Mouse (Mus musculus) limb, embryonic 12.5 days (tissue): Measurements from ENCODE around the gene Ugp2. TPM values are rescaled to one million over a fixed set of nuclear protein-coding genes. Genes with fewer than 3 reads are reported as not detected.
A peak's percentile ranks its signal among the peaks of the same experiment; 100 is the strongest.

Experiments
- ATAC-seq: fragments of 200-750 bp; cut with Nextera tagmentation; 2 replicates; pipeline ENCODE4 v1.8.0; 2017; ENCODE audit warnings: low read depth, moderate TSS enrichment; ENCODE audit not compliant: insufficient number of reproducible peaks, insufficient read depth, low FRiP score, low TSS enrichment
- H3K27ac ChIP-seq: fragments of 300-500 bp; sonication (generic); 2 replicates; pipeline ENCODE4 v1.5.1; 2016; ENCODE audit warnings: mild to moderate bottlenecking, moderate library complexity
- H3K27me3 ChIP-seq: fragments of 300-500 bp; sonication (generic); 2 replicates; pipeline ENCODE4 v1.6.1; 2016; ENCODE audit warnings: mild to moderate bottlenecking, moderate library complexity
- H3K36me3 ChIP-seq: fragments of 300-500 bp; sonication (generic); 2 replicates; pipeline ENCODE4 v1.6.1; 2016; ENCODE audit warnings: mild to moderate bottlenecking, moderate library complexity
- H3K4me1 ChIP-seq: fragments of 300-500 bp; sonication (generic); replicated peaks from 2 replicates; pipeline ENCODE4 v1.6.1; 2016
- H3K4me2 ChIP-seq: fragments of 300-500 bp; sonication (generic); 2 replicates; pipeline ENCODE4 v1.6.1; 2016; ENCODE audit warnings: mild to moderate bottlenecking, moderate library complexity
- H3K4me3 ChIP-seq: fragments of 300-500 bp; sonication (generic); replicated peaks from 2 replicates; pipeline ENCODE4 v1.5.1; 2016; ENCODE audit warnings: mild to moderate bottlenecking
- H3K9ac ChIP-seq: fragments of 300-500 bp; sonication (generic); replicated peaks from 2 replicates; pipeline ENCODE4 v1.6.1; 2016; ENCODE audit warnings: mild to moderate bottlenecking, moderate library complexity
- H3K9me3 ChIP-seq: fragments of 300-500 bp; sonication (generic); 2 replicates; pipeline ENCODE4 v1.6.1; 2016; ENCODE audit warnings: mild to moderate bottlenecking, moderate library complexity
- WGBS: fragments of 180-500 bp; shearing (Covaris S2); methylation state at CpG from one replicate; pipeline ENCODE4 v1.1.7; 2016; 5-methylcytosine and 5-hydroxymethylcytosine counted together
- polyA plus RNA-seq: library from polyadenylated mRNA; unstranded; fragments of >200 nt; fragmentation: Nextera tagmentation; extraction: Ambion mirVana; gene quantifications from 2 replicates; pipeline ENCODE4 v1.2.1, GENCODE M21; 2016

Gene Ugp2
- 89.7 and 94.6 TPM in 2 replicates for polyA plus RNA-seq

DNA sequence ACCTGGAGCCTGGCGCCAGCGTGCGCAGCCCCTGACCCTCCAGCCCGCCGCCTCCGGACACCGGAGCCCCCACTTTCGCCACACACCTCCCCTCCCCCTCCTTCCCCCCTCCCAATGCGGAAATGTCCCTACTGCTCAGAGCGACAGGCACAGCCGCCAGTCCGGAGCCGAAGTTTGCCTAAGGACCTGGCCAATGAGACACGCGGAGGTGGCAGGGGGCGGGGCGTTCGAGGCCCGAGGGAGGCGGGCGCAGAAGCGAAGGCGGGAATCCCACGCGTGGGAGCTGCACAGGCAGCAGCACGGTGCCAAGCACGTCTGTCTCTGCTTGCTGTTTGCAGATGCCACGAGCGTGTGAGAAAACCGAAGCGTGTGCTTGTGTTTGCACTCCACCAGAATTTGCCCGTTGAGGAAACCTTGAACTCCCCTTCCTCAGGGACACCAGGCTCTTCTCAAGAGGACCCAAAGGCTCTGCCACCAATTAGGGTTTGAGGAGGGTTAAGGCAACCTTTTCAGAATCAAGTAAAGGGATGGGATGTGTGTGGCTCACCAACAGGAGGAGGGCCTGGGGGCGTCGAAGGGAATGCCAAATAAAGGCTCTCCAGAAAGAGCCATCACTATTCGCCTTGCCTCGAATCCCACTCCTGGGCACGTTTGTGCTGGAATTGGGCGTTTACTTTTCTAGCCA lies at the start of gene Ugp2:
Gene Ugp2 (minus strand): TSS at position 80 of the 685 bp plus-strand sequence.
- peak within 1 kb of the TSS; percentile 94 for H3K27ac ChIP-seq
- no peaks in the 10 kb centered on the region for H3K27me3 ChIP-seq
- ATAC-seq, result peak; percentile 95
- no peaks in the 10 kb centered on the region for H3K9me3 ChIP-seq
- peak within 1 kb of the TSS; percentile 70 for H3K4me2 ChIP-seq
- H3K9ac ChIP-seq, result peak within 1 kb of the TSS; percentile 81
- 7% methylated on average over 38 of the region's 38 CpGs for WGBS
- peaks cover 22% of the 10 kb centered on the region for H3K4me1 ChIP-seq
- peaks cover 4% of the 10 kb centered on the region; the same call in 1 of the 2 replicates for H3K36me3 ChIP-seq
- peak within 1 kb of the TSS; percentile 71 for H3K4me3 ChIP-seq

DNA sequence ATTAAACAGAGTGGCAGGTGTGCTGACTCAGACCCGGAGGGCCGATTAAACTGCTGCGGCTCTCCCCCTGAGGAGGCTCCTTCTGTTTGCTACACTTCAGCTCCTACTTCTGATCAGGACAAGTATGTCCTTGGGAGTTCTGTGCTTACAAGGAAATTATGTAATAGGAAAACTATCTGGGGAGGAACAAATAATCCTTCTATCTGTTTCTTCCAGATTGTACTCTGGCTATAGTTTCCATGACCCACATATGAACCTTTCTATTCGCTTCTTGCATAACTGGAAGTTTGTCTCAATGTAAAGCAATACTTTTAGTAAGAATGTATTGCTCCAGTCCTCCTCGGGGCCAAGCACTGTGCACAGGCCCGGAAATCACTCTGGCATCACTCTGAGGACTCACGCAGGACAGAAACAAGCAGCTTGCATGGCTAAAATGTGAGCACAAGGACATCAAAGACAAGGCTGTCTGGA lies 43.9 kb upstream of the Ugp2 start:
- Histone ChIP-seq H3K9ac (no peak overlapping the region), H3K4me2 (no peak overlapping the region), H3K4me3 (no peak overlapping the region), H3K27me3 (no peaks in the 10 kb centered on the region), H3K27ac (no peak overlapping the region), H3K9me3 (no peaks in the 10 kb centered on the region), H3K4me1 (no peaks in the 10 kb centered on the region; the same call in 1 of the 2 replicates), H3K36me3 (no peaks in the 10 kb centered on the region)
- WGBS, result 60% methylated on average over 7 of the region's 7 CpGs
- ATAC-seq, result peak; percentile 47; the same call in 1 of the 2 replicates

DNA sequence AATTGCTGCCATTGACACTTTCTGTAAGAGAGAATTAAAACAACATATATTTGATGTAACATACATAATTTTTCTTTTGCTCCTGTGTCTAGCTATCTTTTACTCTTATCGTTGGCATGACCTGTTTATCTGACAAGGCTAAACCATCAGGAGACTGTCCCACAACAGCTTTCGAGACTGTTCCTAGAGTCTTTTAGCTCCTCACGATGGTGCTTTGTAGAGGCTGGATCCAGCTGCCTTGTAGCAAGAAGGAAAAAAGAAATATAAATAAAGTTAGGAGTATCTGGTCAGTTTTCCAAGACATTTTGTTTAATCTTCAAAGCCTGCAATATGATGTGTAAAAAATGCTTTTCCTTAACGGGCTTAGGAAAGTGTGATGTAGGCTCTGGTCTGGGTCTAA lies 35.7 kb upstream of the Ugp2 start:
- no peaks in the 10 kb centered on the region for H3K36me3 ChIP-seq
- ATAC-seq, result no peak
- no peak overlapping the region for H3K27ac ChIP-seq
- H3K27me3 ChIP-seq, result no peaks in the 10 kb centered on the region
- H3K9me3 ChIP-seq, result no peaks in the 10 kb centered on the region
- no peak overlapping the region for H3K4me3 ChIP-seq
- WGBS, result 89% methylated on average over 4 of the region's 4 CpGs
- H3K9ac ChIP-seq, result no peak overlapping the region
- no peak overlapping the region for H3K4me2 ChIP-seq
- H3K4me1 ChIP-seq, result no peaks in the 10 kb centered on the region

DNA sequence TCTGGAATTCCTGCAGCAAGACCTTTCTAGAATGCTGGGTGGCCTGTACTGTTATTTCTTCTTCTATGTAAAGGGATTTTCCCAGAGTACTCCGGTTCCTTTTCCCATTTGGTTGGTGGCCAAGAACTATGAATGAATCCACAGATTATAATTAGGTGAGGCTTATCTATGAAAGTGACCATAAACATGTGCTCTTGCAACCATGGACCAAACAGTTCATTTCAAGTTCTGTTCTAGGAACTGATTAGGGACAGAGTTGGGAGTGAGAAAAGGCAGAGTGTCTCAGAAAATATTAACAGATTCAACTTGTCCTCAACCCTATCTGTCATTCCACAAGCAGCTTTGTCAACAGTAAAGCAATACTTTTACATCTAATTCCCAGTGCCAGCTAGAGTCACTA lies 35.1 kb upstream of the Ugp2 start:
- WGBS, result 94% methylated on average over 1 of the region's 1 CpGs
- H3K4me3 ChIP-seq, result no peak overlapping the region
- no peaks in the 10 kb centered on the region for H3K4me1 ChIP-seq
- no peak overlapping the region for H3K4me2 ChIP-seq
- no peak overlapping the region for H3K9ac ChIP-seq
- H3K36me3 ChIP-seq, result no peaks in the 10 kb centered on the region
- H3K9me3 ChIP-seq, result no peaks in the 10 kb centered on the region
- H3K27ac ChIP-seq, result no peak overlapping the region
- ATAC-seq, result no peak
- no peaks in the 10 kb centered on the region for H3K27me3 ChIP-seq

DNA sequence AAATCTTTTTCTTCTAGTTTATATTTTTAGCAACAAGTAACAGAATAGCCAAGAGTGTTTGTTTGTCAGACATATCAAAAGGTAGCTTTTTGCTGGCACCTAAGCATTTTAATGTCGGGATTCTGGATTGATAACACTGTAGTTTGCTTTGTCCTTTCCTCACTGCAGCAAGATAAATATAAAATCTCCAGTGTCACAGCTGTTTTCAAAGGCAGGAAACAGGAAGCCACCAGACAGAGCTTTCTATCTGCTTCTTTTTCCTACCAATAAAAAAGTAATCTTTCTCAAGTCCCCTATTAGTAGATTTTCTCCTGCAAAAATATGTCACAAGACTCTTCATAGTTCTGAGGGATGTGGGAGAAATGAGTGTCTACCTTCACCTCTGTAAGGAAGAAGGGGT lies 32.9 kb upstream of the Ugp2 start:
- no peak for ATAC-seq
- WGBS, result 76% methylated on average over 1 of the region's 1 CpGs
- no peaks in the 10 kb centered on the region for H3K36me3 ChIP-seq
- no peak overlapping the region for H3K4me2 ChIP-seq
- H3K27me3 ChIP-seq, result no peaks in the 10 kb centered on the region
- H3K9ac ChIP-seq, result no peak overlapping the region
- no peak overlapping the region for H3K4me3 ChIP-seq
- H3K27ac ChIP-seq, result no peak overlapping the region
- H3K4me1 ChIP-seq, result peaks cover 15% of the 10 kb centered on the region
- H3K9me3 ChIP-seq, result no peaks in the 10 kb centered on the region

DNA sequence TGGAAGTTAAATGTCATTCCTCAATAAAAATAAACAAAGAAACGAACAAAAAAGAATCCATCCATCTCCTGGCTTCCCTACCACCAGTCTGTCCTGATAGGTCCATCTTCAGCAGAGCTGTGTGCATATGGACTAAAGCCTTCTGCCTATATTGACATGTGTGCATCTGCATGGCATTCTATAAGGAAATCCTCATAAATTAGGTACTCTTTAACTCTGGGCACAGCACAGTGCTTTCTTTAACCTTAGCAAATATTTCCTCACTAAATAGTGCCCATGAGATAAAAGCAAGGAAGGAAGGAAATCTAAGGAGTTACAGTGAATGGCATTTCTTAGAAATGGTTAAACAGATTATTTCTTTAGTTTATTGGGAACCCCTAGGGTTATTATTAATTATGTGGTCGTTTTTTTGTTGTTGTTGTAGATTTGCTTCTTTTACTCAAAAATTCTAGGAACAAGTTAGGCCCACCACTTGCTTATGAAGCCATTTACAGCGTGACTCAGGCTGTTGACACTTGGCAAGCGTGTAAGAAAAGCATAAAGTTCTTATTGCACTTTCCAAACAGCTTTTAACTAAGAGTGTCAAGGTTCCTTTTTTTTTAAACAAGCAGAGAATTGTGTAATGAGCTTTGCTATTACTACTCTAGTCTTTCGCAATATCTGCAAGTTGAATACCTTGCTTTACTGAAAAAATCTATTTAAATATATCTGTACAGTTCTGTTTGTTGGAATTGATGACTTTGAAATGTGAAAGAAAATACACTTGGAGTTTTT lies 31.7 kb upstream of the Ugp2 start:
- Histone ChIP-seq H3K4me2 (no peak overlapping the region), H3K27ac (no peak overlapping the region), H3K9me3 (no peaks in the 10 kb centered on the region), H3K4me3 (no peak overlapping the region), H3K4me1 (peaks cover 17% of the 10 kb centered on the region), H3K27me3 (no peaks in the 10 kb centered on the region), H3K9ac (no peak overlapping the region), H3K36me3 (no peaks in the 10 kb centered on the region)
- WGBS, result 61% methylated on average over 5 of the region's 5 CpGs
- no peak for ATAC-seq

DNA sequence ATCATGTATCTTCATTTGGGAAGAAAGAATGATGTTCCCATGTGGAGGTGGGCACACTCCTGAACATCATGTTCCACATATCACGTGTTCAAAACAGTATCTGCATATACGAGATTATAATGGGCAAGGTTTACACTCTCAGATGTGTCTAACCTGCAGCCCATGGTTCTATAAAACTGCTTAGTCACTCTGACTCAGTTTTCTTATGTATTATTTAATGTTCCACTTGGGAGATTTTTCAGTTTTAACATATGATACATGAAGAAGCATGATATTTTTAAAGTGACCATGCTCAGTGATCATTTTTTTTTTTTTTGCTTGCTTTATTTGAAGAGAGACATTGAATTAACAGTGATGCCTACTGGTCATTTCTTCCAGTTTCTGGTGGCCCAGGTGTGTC lies 30.2 kb upstream of the Ugp2 start:
- no peak for ATAC-seq
- Histone ChIP-seq H3K4me1 (peaks cover 17% of the 10 kb centered on the region), H3K4me3 (no peak overlapping the region), H3K27ac (no peak overlapping the region), H3K9ac (no peak overlapping the region), H3K9me3 (no peaks in the 10 kb centered on the region), H3K27me3 (no peaks in the 10 kb centered on the region), H3K4me2 (no peak overlapping the region), H3K36me3 (no peaks in the 10 kb centered on the region)
- 80% methylated on average over 2 of the region's 2 CpGs for WGBS

DNA sequence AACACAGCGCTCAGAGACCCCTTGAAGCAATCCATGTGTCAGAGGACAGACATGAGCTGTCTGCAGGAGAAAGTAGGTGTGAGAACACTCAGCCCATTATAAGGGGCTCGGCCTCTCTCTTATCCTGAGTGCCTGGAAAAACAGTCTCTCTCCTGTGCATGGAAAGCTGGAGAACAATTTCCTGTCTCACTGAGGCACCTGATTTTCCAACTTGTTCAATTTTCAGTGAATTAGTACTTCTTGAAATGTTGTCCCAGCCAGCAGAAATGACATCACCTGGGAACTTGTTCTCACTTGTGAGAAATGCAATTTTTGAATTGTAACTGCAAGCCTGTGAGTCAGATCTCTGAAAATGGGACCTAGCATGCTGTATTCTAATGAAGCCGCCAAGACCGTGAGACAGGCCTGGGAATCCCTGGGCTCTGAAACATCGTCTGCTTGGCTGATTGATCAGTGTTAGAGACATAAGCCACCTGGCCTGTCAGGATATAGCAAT lies 28.2 kb upstream of the Ugp2 start:
- Histone ChIP-seq H3K9ac (no peak overlapping the region), H3K27me3 (no peaks in the 10 kb centered on the region), H3K4me2 (no peak overlapping the region), H3K4me3 (no peak overlapping the region), H3K36me3 (no peaks in the 10 kb centered on the region), H3K27ac (peak overlapping the region; percentile 76; the same call in 1 of the 2 replicates), H3K4me1 (peaks cover 17% of the 10 kb centered on the region), H3K9me3 (peaks cover 4% of the 10 kb centered on the region; the same call in 1 of the 2 replicates)
- WGBS, result 19% methylated on average over 5 of the region's 5 CpGs
- peak; percentile 84 for ATAC-seq

DNA sequence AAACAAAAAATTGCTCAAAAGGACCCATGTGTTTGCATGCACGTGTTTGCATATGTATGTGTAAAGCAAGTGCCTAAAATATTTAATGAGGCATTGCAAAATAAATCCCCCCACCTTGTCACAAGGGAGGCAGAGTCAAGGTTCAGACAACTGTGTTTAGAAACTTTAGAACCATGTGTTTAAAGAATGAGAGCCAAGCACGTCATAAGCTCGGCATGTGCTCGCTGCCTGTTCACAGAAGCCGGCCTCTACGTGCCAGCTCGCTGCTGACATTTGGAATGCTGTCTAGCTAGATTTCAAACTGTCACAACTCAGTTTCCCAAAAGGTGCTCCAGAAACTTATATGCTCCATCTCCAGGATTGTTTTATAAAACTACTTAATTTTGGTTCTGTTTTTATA lies 27.5 kb upstream of the Ugp2 start:
- Histone ChIP-seq H3K4me2 (no peak overlapping the region), H3K4me3 (no peak overlapping the region), H3K27ac (no peak overlapping the region), H3K27me3 (no peaks in the 10 kb centered on the region), H3K36me3 (no peaks in the 10 kb centered on the region), H3K9me3 (peaks cover 8% of the 10 kb centered on the region; the same call in 1 of the 2 replicates), H3K4me1 (peaks cover 17% of the 10 kb centered on the region), H3K9ac (no peak overlapping the region)
- 38% methylated on average over 7 of the region's 7 CpGs for WGBS
- 0 out of 2 replicates have a peak, but pooled peaks have one; percentile 56 for ATAC-seq

DNA sequence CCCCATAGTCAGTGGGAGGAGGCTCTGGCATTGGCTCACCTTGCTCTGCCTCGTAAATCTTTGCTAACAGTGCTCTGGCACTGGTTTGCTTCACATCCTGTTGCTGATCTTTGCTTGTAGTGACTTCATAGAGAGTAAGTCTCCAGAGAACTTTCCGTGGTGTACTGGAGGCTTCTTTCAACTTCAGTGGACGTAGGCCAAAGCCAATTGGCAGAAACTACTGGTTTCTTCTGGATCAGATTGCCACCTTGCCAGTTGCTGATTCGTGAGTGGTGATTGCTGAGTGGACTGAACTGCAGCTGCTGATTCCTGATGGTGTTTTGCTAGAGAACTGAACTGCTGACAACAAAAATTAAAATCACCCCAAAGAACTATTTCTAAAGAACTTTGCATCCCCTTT lies 15.8 kb upstream of the Ugp2 start:
- no peaks in the 10 kb centered on the region for H3K4me1 ChIP-seq
- WGBS, result 72% methylated on average over 4 of the region's 4 CpGs
- H3K27ac ChIP-seq, result no peak overlapping the region
- no peak for ATAC-seq
- H3K9ac ChIP-seq, result no peak overlapping the region
- H3K36me3 ChIP-seq, result no peaks in the 10 kb centered on the region
- H3K9me3 ChIP-seq, result no peaks in the 10 kb centered on the region
- no peak overlapping the region for H3K4me3 ChIP-seq
- no peak overlapping the region for H3K4me2 ChIP-seq
- no peaks in the 10 kb centered on the region for H3K27me3 ChIP-seq

DNA sequence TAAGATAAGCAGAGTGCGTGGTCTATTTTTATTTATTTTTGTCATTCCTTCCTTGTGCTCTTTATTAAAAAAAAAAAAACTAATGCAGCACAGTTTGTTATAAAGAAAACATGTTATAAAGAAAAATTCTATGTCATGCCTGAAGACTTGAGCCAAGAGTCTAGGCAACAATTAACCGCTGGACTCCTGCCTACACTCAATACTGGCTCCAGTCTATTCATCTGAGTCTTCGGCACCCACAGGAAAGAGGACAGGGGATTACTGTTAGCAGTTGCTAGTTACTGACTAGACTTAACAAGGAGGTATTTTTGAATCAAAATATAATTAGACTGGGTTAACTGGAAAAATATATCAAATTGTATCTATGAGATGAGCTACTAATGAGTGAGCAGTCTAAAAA lies 3.1 kb upstream of the Ugp2 start:
- no peak overlapping the region for H3K9ac ChIP-seq
- H3K27me3 ChIP-seq, result no peaks in the 10 kb centered on the region
- H3K9me3 ChIP-seq, result no peaks in the 10 kb centered on the region
- no peak for ATAC-seq
- no peak overlapping the region for H3K27ac ChIP-seq
- no peak overlapping the region for H3K4me2 ChIP-seq
- H3K36me3 ChIP-seq, result no peaks in the 10 kb centered on the region
- peaks cover 6% of the 10 kb centered on the region for H3K4me1 ChIP-seq
- WGBS, result 90% methylated on average over 3 of the region's 3 CpGs
- H3K4me3 ChIP-seq, result no peak overlapping the region
